Mouse (Mus musculus): Measurements from ENCODE around the gene Ptk7.

GRCm38 (mm10) chr17:46651292-46651691, 22.0 kb upstream of the Ptk7 start:
- TF ChIP-seq CTCF (IDR thresholded peaks at IDR 0.05; ENCODE audit: borderline replicate concordance, extremely low read depth, insufficient read depth, insufficient read length) (no peak), POLR2A (IDR thresholded peaks at IDR 0.05; ENCODE audit: borderline replicate concordance, extremely low read depth, insufficient read depth, insufficient read length, poor library complexity, severe bottlenecking) (no peak)
